Mouse (Mus musculus) adrenal gland, adult 8-10 months (tissue): Measurements from ENCODE around the gene Exosc7. TPM values are rescaled to one million over a fixed set of nuclear protein-coding genes. Genes with fewer than 3 reads are reported as not detected.

Experiments used
- total RNA-seq, 4 experiments: library from RNA; stranded (reverse); gene quantifications; 2 replicates each; pipeline ENCODE4 v1.2.4; 2022

Gene Exosc7
- total RNA-seq, 4 experiments from 2014 or later = 41.1 to 54.1 (median 43.1) TPM

Other genes with a start within 250 kb of the Exosc7 start
- 100 to 1,000 TPM; 132 to 160 (median 142) TPM for gene Zfp445, start 247.2 kb upstream of the Exosc7 start, total RNA-seq
- gene Zkscan7, start 227.5 kb upstream of the Exosc7 start, total RNA-seq = 10 to 100 TPM in 3 of 4 experiments, 1 to 10 TPM in 1; 8.3 to 12.8 (median 11.1) TPM
- 1 to 10 TPM; 5.5 to 8.5 (median 7.2) TPM for gene Zfp105, start 190.1 kb upstream of the Exosc7 start, total RNA-seq
- gene 1110059G10Rik, start 162.2 kb upstream of the Exosc7 start, total RNA-seq = 10 to 100 TPM; 18.3 to 28.4 (median 23.0) TPM
- gene Kif15, start 162.2 kb upstream of the Exosc7 start, total RNA-seq = 1 to 10 TPM; 1.3 to 2.1 (median 1.7) TPM
- 10 to 100 TPM; 18.1 to 26.2 (median 20.1) TPM for gene Tmem42, start 91.9 kb upstream of the Exosc7 start, total RNA-seq
- 1 to 10 TPM in 2 of 4 experiments, under 1 TPM in 2; 0.24 to 1.7 (median 0.98) TPM for gene Tgm4, start 78.5 kb upstream of the Exosc7 start, total RNA-seq
- gene Zdhhc3, start within 50 bp of the Exosc7 start, total RNA-seq = 10 to 100 TPM; 59.3 to 76.6 (median 71.0) TPM
- 10 to 100 TPM; 13.5 to 23.8 (median 20.1) TPM for gene Clec3b, start 37.7 kb downstream of the Exosc7 start, total RNA-seq
- gene Cdcp1, start 102.8 kb downstream of the Exosc7 start, total RNA-seq = under 1 TPM; 0.12 to 0.32 (median 0.20) TPM
- 1 to 10 TPM; 7.5 to 8.2 (median 7.8) TPM for gene Tmem158, start 147.5 kb downstream of the Exosc7 start, total RNA-seq